Mouse (Mus musculus): ENCODE results near the gene St6galnac3.

DNA sequence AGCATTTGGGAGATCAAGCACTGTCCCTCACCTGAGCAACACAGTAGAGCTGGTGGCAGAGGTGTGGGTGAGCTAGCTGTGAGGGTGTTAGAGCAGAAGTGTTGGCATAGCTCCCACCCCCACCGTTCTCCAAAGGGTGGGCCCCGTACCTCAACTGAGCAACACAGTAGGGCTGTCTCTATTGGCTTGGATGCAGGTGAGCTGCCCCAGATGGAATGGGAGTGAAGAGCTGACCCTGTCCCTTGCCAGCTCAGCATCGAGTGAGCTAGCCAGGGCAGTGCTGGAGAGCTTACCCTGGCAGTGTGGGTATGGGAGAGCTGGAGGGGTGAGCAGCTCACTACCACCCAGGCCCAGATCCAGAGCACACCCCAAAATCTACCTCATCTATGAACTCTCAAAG, 171.3 kb downstream of the St6galnac3 start:
- TF ChIP-seq POLR2A (IDR thresholded peaks at IDR 0.05; ENCODE audit: low read depth, low read length) (no peak), CTCF (IDR thresholded peaks at IDR 0.05; ENCODE audit: borderline replicate concordance, insufficient read depth, low read length) (no peak)

Measured in embryonic fibroblast, embryonic 13.5 days (primary cell).